Mouse (Mus musculus): ENCODE data around the gene Slc35f1. TPM values are rescaled to one million over a fixed set of nuclear protein-coding genes. Genes with fewer than 3 reads are reported as not detected.

Gene Slc35f1
- polyA plus RNA-seq, 1 experiment from 2014 or later: 18.6 TPM

DNA sequence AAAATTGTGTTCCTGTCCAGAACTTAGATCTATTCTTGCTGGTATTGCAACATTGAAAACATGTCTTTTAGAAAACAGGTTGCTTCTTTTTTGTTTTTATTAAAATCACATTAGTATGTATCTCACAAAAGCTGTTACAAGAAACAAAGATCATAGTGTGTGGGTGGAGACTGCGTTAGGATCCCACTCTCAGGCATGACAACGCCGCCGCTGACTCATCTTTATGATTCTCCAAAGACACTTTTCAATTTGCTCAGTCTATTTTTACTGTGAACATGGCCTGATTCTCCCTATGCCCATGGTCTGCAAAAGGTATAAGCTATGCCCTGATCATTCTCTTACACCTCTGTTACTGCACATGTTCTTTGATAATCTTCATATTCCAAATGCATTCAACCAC is 24.8 kb downstream of the Slc35f1 start:
- no peak for ATAC-seq

GRCm38 (mm10) chr10:52718199-52718917 is 28.0 kb downstream of the Slc35f1 start:
- DNase-seq (ENCODE audit: low spot score): peak; percentile 61
- Histone ChIP-seq H3K4me1 (ENCODE audit: control insufficient read depth, insufficient read depth, low read length) (no peaks in the 10 kb centered on the region), H3K27ac (ENCODE audit: low read depth, low read length) (no peak overlapping the region), H3K4me2 (ENCODE audit: low read length) (no peak overlapping the region), H3K4me3 (ENCODE audit: low read depth, low read length) (no peak overlapping the region), H3K27me3 (replicated peaks; ENCODE audit: control insufficient read depth, insufficient read depth, low read length) (no peaks in the 10 kb centered on the region), H3K9ac (ENCODE audit: low read length) (no peak overlapping the region), H3K9me3 (replicated peaks; ENCODE audit: control insufficient read depth, low read length) (no peaks in the 10 kb centered on the region), H3K36me3 (ENCODE audit: control insufficient read depth, insufficient read depth, low read length) (no peaks in the 10 kb centered on the region)
- peak; percentile 82 for ATAC-seq
- WGBS: 33% methylated on average over 1 of the region's 1 CpGs

More for the DNA sequence above, 24.8 kb downstream of the Slc35f1 start:
- Histone ChIP-seq H3K4me1 (ENCODE audit: control insufficient read depth, insufficient read depth, low read length) (no peaks in the 10 kb centered on the region), H3K9ac (ENCODE audit: low read length) (no peak overlapping the region), H3K4me2 (ENCODE audit: low read length) (no peak overlapping the region), H3K4me3 (ENCODE audit: low read depth, low read length) (no peak overlapping the region), H3K27ac (ENCODE audit: low read depth, low read length) (no peak overlapping the region), H3K27me3 (replicated peaks; ENCODE audit: control insufficient read depth, insufficient read depth, low read length) (no peaks in the 10 kb centered on the region), H3K36me3 (ENCODE audit: control insufficient read depth, insufficient read depth, low read length) (no peaks in the 10 kb centered on the region), H3K9me3 (replicated peaks; ENCODE audit: control insufficient read depth, low read length) (no peaks in the 10 kb centered on the region)
- 94% methylated on average over 4 of the region's 4 CpGs for WGBS
- no peak for DNase-seq (ENCODE audit: low spot score)

DNA sequence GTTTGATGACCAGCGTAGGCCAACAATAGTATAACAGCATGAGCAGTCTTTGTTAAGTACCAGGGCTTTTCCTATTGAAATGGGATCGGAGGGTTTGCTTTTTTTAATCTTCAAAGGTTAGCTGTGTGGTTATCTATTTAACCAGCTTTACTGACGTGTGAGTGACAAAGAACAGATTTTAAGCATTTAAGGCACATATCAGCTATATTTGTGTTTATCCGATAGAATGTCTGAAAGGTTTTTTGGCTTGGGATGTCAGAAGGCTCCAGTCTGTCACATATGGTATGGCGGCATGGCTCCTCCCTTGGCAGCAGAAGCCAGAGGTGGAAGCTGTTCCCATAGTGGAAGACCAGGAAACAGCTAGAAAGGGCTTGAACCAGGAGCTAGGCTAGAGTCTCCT is 36.3 kb downstream of the Slc35f1 start:
- Histone ChIP-seq H3K27me3 (replicated peaks; ENCODE audit: control insufficient read depth, insufficient read depth, low read length) (no peaks in the 10 kb centered on the region), H3K4me2 (ENCODE audit: low read length) (no peak overlapping the region), H3K4me1 (ENCODE audit: control insufficient read depth, insufficient read depth, low read length) (no peaks in the 10 kb centered on the region), H3K27ac (ENCODE audit: low read depth, low read length) (no peak overlapping the region), H3K4me3 (ENCODE audit: low read depth, low read length) (no peak overlapping the region), H3K9ac (ENCODE audit: low read length) (no peak overlapping the region), H3K36me3 (ENCODE audit: control insufficient read depth, insufficient read depth, low read length) (no peaks in the 10 kb centered on the region), H3K9me3 (replicated peaks; ENCODE audit: control insufficient read depth, low read length) (no peaks in the 10 kb centered on the region)
- ATAC-seq (no peak), DNase-seq (ENCODE audit: low spot score) (no peak)
- WGBS: 73% methylated on average over 5 of the region's 5 CpGs

DNA sequence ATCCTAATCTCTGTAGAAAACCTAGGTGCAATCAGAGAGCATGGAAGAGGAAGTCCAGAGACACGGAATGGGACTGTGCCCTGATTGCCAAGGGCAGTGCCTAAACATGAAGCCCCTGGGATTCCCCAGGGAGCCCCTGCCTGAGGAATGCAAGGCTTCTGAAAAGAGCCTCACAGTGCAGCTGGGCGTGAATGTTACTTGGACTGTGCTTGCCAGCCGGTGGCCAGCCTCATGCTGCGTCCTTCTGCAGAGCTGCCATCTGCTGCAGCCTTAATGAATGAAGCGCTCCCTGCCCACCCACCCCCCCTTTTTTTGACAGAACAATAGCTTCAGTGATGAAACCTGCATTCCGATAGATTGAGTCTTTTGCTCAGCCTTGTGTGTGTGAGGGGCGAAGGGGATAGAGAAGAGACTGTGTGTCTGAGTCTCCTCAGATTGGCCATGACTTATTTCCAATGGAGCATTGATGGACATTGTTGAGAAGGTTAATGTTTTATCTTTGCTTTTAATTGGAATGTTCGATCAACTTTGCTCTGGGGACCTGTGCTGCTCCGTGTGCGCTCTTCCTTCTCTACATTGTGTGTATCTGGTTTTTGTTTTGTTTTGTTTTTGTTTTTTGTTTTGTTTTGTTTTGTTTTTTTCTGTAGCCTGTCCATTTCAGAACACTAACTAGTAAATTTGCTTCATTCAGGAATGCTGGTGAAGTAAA is 52.5 kb downstream of the Slc35f1 start:
- peak; percentile 99 for ATAC-seq
- no peak overlapping the region for H3K4me3 ChIP-seq (ENCODE audit: low read depth, low read length)

GRCm38 (mm10) chr10:52743831-52744230 is 53.5 kb downstream of the Slc35f1 start:
- no peaks in the 10 kb centered on the region for H3K9me3 ChIP-seq (replicated peaks; ENCODE audit: control insufficient read depth, low read length)
- peak; percentile 3 for DNase-seq (ENCODE audit: low spot score)

More for the DNA sequence above, 52.5 kb downstream of the Slc35f1 start:
- Histone ChIP-seq H3K9ac (ENCODE audit: low read length) (no peak overlapping the region), H3K9me3 (replicated peaks; ENCODE audit: control insufficient read depth, low read length) (no peaks in the 10 kb centered on the region), H3K27me3 (replicated peaks; ENCODE audit: control insufficient read depth, insufficient read depth, low read length) (no peaks in the 10 kb centered on the region), H3K27ac (ENCODE audit: low read depth, low read length) (peak overlapping the region; percentile 45), H3K36me3 (ENCODE audit: control insufficient read depth, insufficient read depth, low read length) (no peaks in the 10 kb centered on the region), H3K4me2 (ENCODE audit: low read length) (peak overlapping the region; percentile 35), H3K4me1 (ENCODE audit: control insufficient read depth, insufficient read depth, low read length) (peaks cover 16% of the 10 kb centered on the region)
- DNase-seq (ENCODE audit: low spot score): peak; percentile 96
- 1% methylated on average over 10 of the region's 10 CpGs for whole genome bisulfite sequencing

GRCm38 (mm10) chr10:52748028-52748597 is 57.8 kb downstream of the Slc35f1 start:
- H3K36me3 ChIP-seq (ENCODE audit: control insufficient read depth, insufficient read depth, low read length): no peaks in the 10 kb centered on the region
- H3K4me2 ChIP-seq (ENCODE audit: low read length): no peak overlapping the region
- H3K9ac ChIP-seq (ENCODE audit: low read length): no peak overlapping the region
- peak overlapping the region; percentile 44; the same call in 1 of the 2 replicates for H3K27ac ChIP-seq (ENCODE audit: low read depth, low read length)
- peak; percentile 36; the same call in 1 of the 2 replicates for ATAC-seq
- peaks cover 9% of the 10 kb centered on the region for H3K4me1 ChIP-seq (ENCODE audit: control insufficient read depth, insufficient read depth, low read length)
- H3K27me3 ChIP-seq (replicated peaks; ENCODE audit: control insufficient read depth, insufficient read depth, low read length): no peaks in the 10 kb centered on the region
- 44% methylated on average over 4 of the region's 4 CpGs for WGBS
- no peaks in the 10 kb centered on the region for H3K9me3 ChIP-seq (replicated peaks; ENCODE audit: control insufficient read depth, low read length)
- DNase-seq (ENCODE audit: low spot score): peak; percentile 29
- H3K4me3 ChIP-seq (ENCODE audit: low read depth, low read length): no peak overlapping the region

More at GRCm38 (mm10) chr10:52743831-52744230, 53.5 kb downstream of the Slc35f1 start:
- Histone ChIP-seq H3K4me3 (ENCODE audit: low read depth, low read length) (no peak overlapping the region), H3K9ac (ENCODE audit: low read length) (no peak overlapping the region), H3K36me3 (ENCODE audit: control insufficient read depth, insufficient read depth, low read length) (no peaks in the 10 kb centered on the region), H3K4me1 (ENCODE audit: control insufficient read depth, insufficient read depth, low read length) (peaks cover 16% of the 10 kb centered on the region), H3K27ac (ENCODE audit: low read depth, low read length) (no peak overlapping the region), H3K27me3 (replicated peaks; ENCODE audit: control insufficient read depth, insufficient read depth, low read length) (no peaks in the 10 kb centered on the region), H3K4me2 (ENCODE audit: low read length) (no peak overlapping the region)
- no peak for ATAC-seq
- WGBS: 29% methylated on average over 3 of the region's 3 CpGs

DNA sequence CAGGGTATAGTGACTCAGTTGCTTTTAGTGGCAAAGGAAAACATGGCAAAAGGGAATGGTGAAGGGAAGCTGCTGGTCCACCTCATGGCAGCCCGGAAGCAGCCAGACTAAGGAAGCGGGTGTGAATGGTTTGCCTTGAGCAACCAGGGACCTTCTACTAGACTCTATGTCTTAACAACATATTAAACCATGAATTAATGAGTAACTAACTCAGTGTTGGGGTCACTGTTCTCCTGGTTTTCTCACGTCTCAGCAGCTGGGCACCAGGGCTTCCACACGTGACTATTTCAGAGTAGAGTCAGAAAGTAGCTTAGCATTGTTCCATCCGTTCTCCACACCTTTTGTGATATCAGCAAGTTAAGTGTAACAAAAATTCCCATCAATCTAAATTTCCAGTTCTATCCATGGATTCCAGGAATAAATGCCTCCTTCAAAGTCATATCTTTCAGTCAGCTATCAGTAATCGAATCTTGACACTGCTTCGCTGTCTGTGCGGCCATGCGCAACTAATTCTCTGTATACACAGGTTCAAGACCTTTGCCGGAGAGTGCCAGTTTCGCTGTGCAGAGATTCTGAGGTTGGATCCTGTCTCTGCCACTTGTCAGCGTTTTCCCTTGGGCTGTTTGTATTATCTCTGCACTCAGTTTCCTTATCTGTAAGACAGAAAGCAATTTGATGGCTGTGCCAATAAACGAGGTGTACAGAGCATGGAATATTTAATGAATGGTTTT is 65.8 kb downstream of the Slc35f1 start:
- H3K4me1 ChIP-seq (ENCODE audit: control insufficient read depth, insufficient read depth, low read length): no peaks in the 10 kb centered on the region
- 72% methylated on average over 13 of the region's 13 CpGs for WGBS
- DNase-seq (ENCODE audit: low spot score) (no peak), ATAC-seq (no peak)
- no peak overlapping the region for H3K4me2 ChIP-seq (ENCODE audit: low read length)
- H3K27me3 ChIP-seq (replicated peaks; ENCODE audit: control insufficient read depth, insufficient read depth, low read length): no peaks in the 10 kb centered on the region
- H3K4me3 ChIP-seq (ENCODE audit: low read depth, low read length): no peak overlapping the region
- no peak overlapping the region for H3K27ac ChIP-seq (ENCODE audit: low read depth, low read length)
- no peaks in the 10 kb centered on the region for H3K9me3 ChIP-seq (replicated peaks; ENCODE audit: control insufficient read depth, low read length)
- no peaks in the 10 kb centered on the region for H3K36me3 ChIP-seq (ENCODE audit: control insufficient read depth, insufficient read depth, low read length)
- H3K9ac ChIP-seq (ENCODE audit: low read length): no peak overlapping the region

GRCm38 (mm10) chr10:52757496-52758260 is 67.3 kb downstream of the Slc35f1 start:
- Histone ChIP-seq H3K27ac (ENCODE audit: low read depth, low read length) (no peak overlapping the region), H3K4me3 (ENCODE audit: low read depth, low read length) (no peak overlapping the region), H3K4me1 (ENCODE audit: control insufficient read depth, insufficient read depth, low read length) (no peaks in the 10 kb centered on the region), H3K9ac (ENCODE audit: low read length) (no peak overlapping the region), H3K4me2 (ENCODE audit: low read length) (no peak overlapping the region), H3K9me3 (replicated peaks; ENCODE audit: control insufficient read depth, low read length) (no peaks in the 10 kb centered on the region), H3K36me3 (ENCODE audit: control insufficient read depth, insufficient read depth, low read length) (no peaks in the 10 kb centered on the region), H3K27me3 (replicated peaks; ENCODE audit: control insufficient read depth, insufficient read depth, low read length) (no peaks in the 10 kb centered on the region)
- ATAC-seq (no peak), DNase-seq (ENCODE audit: low spot score) (no peak)
- WGBS: 43% methylated on average over 4 of the region's 4 CpGs
